Mouse (Mus musculus) megakaryocyte, embryonic 14.5 days (primary cell): Measurements from ENCODE around the gene Rplp2.

Source experiments
- FLI1 ChIP-seq: IDR thresholded peaks from 2 replicates; pipeline ENCODE4 v1.6.1; 2012; ENCODE audit warnings: low read length, inconsistent platforms, mixed read lengths
- GATA1 ChIP-seq: IDR thresholded peaks from 3 replicates; pipeline ENCODE4 v1.6.1; 2012; ENCODE audit warnings: mixed read lengths, low read length, inconsistent platforms, borderline replicate concordance

GRCm38 (mm10) chr7:141440613-141441012 lies 6.6 kb upstream of the Rplp2 start:
- TF ChIP-seq GATA1 (no peak), FLI1 (no peak)
